Mouse (Mus musculus) spleen, postnatal 14 days (tissue): ENCODE data around the gene Znfx1.

Source experiments
- DNase-seq, 2 experiments: peaks; one replicate each; pipeline ENCODE4 v3.0.0; 2021 to 2022; ENCODE audit warnings: low spot score in 2 of 2

The Znfx1 gene

DNA sequence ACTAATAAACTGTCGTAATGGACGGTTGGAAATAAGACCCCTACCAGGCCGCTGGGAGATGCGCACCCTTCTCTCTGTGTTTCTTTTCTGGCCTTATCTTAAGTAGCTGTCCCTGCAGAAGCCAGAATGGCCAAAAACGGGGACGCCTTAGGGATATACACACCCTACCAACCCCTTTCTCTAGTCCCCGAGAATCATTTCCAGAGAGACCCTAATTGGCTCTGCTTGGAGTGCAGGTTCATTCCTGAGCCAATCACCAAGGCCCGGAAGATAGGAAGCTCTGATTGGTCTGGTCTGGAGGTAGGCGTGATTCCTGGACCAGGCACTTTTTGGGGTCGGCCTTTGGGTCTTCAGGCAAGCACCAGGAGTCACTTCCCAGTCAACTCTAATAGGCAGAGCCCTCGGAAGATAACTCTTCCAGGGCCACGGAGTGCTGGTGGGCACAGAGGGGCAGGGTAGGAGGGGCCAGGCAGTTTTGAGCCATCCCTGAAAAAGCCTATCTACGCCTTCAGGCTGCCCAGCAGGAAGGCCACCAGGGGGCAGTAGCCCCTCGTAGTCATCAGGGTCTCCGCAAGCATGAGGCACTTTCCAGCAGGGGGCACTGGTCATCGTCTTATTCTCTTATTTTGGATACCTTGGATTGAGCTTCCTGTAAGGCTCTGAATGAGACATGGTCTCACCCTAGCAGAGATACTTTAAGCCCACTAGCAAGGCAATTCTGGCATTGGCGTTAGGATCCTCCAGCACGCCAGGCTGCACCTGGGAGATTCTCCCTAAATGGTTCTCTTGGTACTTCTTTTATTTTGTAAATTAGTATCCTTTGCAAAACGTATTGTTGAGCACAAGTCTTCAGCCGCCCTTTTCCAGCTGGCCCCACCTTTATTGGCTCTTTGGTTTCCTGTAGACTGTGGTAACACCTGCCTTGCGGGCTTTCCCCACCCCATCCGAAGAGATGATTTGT is 9.1 kb upstream of the Znfx1 start:
- DNase-seq: peak; percentile 76 to 90

GRCm38 (mm10) chr2:167071266-167071640 is 8.4 kb upstream of the Znfx1 start:
- DNase-seq: no peak

DNA sequence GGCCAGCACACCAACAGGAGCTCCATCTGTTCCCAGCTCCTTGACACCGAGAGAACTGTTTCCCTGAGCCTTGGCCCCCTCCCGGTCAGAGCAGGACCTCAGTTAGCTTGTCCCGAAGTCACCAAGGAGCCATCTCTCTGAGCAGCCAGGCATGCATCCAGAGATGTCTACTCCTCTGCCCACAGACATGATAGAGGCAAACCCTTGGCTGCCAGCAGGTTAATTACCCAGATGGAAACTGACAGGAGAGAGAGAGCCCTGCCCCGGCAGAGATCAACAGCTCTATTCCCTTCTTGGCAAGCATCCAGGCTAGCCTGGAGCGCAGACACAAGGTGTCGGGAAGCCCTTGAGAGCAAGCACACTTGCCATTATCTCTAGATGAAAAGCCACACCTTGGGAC is 7.5 kb upstream of the Znfx1 start:
- DNase-seq: no peak

GRCm38 (mm10) chr2:167067575-167067974 is 4.8 kb upstream of the Znfx1 start:
- DNase-seq: no peak

GRCm38 (mm10) chr2:167066528-167067516 is 4.0 kb upstream of the Znfx1 start:
- DNase-seq: no peak

DNA sequence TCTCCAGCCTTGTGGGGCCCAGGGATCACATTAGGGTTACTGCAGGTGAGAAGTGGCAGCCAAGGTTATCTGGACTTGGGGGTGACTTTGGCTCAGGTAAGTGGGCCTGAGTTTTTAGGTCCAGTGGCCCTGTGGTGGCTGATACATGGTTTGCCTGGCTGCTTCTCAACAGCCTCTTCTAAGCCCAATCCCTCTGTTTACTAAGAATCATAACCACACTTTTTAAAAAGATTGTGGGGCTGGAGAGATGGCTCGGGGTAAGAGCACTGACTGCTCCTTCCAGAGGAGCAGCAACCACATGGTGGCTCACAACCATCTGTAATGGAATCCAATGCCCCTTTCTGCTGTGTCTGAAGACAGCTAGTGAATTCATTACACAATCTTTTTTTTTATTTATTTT is 3.2 kb upstream of the Znfx1 start:
- DNase-seq: no peak

GRCm38 (mm10) chr2:167064601-167065295 is 1.9 kb upstream of the Znfx1 start:
- no peak for DNase-seq

GRCm38 (mm10) chr2:167063906-167064496 is 1.2 kb upstream of the Znfx1 start:
- DNase-seq: no peak

GRCm38 (mm10) chr2:167062497-167062911 is 311 bp downstream of the Znfx1 start:
- peak; percentile 92 to 94 for DNase-seq

DNA sequence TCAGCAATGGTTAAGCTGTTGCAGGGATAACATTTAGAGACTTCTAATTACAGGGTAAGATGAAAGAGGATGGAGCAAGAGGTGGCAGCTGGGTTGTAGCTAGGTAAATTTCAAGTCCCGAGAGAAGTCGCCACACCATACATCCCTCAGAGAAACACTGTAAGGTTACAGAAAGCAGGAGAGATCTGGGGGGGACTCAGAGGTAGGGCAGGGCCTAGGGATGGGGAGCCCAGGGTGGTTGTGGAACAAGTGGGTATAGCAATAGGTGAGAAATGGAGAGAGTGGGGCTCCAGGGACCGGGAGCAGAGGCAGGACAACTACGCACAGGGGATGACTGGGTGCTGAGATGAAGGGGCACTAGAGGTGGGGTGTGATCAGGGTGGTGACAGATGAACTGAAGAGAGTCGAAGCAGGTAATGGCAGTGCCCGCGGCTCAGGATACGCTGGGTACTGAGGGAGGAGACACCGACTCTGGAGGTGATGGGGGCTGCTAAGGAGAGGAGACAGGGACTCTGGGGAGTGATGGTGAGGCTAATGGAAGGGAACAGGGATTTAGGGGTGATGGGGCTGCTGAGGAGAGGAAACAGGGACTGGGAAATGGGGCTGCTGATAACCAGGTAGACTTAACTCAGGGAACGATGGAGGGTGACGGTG is 1.3 kb downstream of the Znfx1 start:
- peak in 1 of 2 experiments; percentile 20 for DNase-seq

DNA sequence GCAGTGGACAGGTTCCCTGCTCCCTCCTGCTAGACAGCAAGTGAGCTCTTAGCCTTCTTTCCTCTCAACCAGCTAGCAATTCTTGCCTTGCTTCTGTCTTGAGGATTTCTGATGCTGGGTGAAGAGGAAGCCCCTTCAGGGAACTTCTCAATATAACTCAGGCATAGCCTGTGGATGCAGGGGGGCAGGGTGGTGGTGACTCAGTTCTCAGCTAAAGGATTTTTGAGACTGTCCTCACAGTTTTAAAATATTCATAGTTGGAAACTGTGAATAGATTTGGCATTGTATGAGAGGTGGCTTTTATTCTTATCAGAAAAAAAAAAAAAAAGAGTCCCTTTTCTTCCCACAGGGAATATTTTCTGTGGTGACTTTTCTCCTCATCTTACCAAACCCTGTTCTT is 2.1 kb downstream of the Znfx1 start:
- no peak for DNase-seq

DNA sequence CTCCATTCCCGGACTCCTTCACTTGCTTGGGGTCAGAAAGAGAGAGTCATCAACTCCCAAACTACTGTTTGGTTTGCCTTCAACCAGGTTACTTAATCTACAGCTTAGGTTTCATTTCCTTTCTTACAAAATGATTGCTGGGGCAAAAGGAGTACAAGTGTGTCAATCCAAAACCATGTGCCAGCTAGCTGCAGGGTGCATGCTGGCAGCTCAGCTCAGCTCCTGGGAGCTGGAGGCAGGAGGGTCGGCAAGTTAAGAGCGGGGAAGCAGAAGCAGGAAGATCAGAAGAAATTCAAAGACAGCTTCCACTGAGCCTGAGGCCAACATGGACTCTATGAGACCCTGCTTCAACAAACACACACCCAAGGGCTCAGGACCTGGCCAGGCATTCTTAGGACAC is 2.5 kb downstream of the Znfx1 start:
- no peak for DNase-seq

GRCm38 (mm10) chr2:167059960-167060359 is 2.9 kb downstream of the Znfx1 start:
- no peak for DNase-seq

DNA sequence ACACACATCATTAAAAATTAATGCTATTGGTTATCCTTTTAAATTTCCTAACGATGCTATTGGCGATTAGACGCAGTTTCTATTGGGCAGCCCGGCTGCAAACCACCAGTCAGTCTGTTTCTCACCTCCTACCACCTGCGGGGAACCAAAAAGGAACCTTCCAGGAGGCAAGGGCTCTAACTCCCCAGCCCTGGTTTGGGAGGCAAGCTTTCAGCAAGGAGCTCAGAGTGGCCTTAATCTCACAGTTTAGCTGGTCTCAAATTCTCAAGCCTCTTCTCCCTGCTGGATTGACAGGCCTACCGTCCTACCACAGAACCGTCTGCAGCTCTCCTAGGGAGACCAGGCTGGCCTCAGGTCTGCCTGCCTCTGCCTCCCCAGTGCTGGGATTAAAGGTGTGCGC is 3.3 kb downstream of the Znfx1 start:
- DNase-seq: no peak

DNA sequence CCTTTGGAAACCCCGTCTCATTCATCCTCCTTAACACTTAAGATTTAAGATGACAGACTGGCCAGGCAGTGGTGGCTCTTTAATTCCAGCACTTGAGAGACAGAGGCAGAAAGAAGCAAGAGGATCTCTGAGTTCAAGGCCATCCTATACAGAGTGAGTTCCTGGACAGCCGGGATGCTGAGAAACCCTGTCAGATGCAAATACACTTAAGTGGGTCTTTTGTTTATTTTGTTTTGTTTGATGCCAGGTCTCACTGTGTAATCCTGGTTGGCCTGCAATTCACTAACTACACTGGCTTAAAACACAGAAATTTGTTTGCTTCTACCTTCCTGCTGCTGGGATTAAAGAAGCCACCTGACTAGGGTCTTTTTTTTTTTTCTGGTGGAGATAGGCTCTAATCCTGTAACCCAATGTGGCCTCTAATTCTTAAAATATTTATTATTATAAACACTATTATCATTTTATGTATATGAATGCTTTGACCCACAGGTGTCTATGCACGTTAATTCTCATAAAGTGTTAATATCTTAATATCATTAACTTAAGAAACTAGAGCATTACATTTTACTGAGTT is 3.9 kb downstream of the Znfx1 start:
- no peak for DNase-seq

DNA sequence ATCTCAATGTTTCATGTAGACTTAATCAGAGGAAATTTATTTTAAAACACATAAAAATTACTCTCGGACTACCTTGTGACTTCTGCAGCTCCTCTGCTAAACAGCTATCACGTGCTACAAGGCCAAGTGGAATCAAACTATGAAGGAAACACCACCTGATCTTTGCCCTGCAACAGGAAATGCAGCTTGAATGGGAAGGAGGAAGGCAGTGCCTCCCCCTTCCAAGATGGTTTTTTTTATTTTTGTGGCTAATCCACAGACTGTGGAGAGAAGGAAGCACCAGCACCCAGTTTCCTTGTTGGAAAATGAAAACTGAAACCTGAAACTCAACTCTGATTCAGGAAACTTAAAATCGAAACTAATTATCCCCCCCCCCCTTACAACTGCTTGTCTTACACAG is 4.6 kb downstream of the Znfx1 start:
- no peak for DNase-seq

GRCm38 (mm10) chr2:167056942-167057323 is 5.9 kb downstream of the Znfx1 start:
- DNase-seq: no peak

DNA sequence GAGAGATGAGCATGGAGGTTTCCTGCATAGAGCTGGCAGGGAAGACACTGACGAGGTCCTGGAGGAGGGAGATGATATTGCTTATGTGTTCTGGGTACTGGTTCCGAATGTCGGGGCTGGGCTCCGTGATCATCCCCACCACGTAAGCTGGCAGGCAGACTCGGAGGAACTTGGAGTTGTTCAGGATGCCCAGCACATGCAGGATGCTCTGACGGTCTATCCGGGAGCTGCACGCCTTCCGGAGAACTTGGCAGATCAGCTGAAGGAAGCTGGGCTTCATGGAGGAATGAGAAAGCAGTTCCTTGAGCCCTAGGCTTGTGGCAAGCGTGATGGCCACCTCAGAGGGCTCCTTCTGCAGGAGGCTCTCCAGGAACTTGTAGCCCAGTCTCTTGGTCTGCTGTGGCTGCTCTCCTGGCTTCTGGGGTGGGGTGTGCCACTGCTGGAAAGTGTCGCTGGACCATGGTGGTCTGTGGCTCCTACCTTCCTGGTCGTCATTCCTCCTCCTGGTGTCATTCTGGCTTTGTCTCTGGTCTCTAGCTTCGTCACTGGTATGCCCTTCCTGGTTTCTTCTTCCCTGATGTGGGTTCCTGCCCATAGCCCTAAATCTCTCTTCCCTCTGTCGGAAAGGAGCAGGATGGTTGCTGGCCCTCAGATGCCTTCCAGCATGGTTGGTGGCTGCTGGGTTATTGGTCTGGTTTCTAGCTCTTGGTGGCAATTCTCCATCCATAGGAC is 6.4 kb downstream of the Znfx1 start:
- DNase-seq: no peak

DNA sequence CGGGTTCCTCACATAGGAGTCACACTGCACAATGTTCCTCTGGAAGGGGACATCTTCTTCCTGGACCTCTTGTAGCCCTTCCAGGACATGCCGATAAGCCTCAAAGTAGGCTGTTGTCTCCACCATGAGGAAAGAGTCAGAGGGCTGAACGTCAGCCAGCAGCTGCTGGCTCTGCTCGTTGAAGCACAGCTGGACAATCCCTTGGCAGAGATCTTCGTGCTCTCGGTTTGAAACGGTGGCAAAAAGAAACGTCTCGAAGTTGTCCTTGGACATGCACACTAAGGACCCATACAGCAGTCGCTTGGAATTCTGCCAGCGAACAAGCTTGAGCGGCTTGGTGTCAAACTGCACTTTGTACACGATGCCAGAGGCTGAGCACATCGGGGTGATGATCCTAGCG is 7.4 kb downstream of the Znfx1 start:
- no peak for DNase-seq
